In genomic region chr4:48225604-48226003, GRCm38 (mm10) we compare ENCODE assay signal across 16 mouse cellular contexts. TPM values are rescaled to one million over a fixed set of nuclear protein-coding genes. Genes with fewer than 3 reads are reported as not detected.
DNase-seq lines count a peak whose midpoint lies in the region; ATAC-seq and TF ChIP-seq lines count a peak whose summit lies in the region.
"Had no signal": no experiment of that assay in that cellular context is flagged by ENCODE, and none has a peak within 500 bp of the region (broad histone marks: within the 10 kb centered on the region; RNA-seq: fewer than 3 reads in every experiment).

No protein-coding gene starts in this region.

- DNase-seq in adrenal gland, adult (ENCODE audit: inconsistent age in 2 of 2, low spot score in 1 of 2): peak; percentile 58 to 81
- no peak for DNase-seq in adrenal gland, postnatal 4 days (ENCODE audit: low spot score in 2 of 2)
- DNase-seq in 3134 (ENCODE audit: extremely low read depth, insufficient read length, low spot score) (peak; percentile 10), MN1 (ENCODE audit: low spot score) (no peak)
- DNase-seq in adrenal gland, adult 2 months: peak; percentile 70
- DNase-seq in heart, embryonic 10.5 days (ENCODE audit: low spot score): no peak
- DNase-seq in thymus, postnatal 25 days: no peak

- no peak overlapping the region for H3K9ac ChIP-seq in intestine, postnatal 0 days (ENCODE audit: low read depth, low read length)
- H3K9ac ChIP-seq: embryonic facial prominence, embryonic 15.5 days; forebrain, embryonic 12.5 days; liver, embryonic 14.5 days; neural tube, embryonic 13.5 days had no signal

- no peaks in the 10 kb centered on the region for H3K9me3 ChIP-seq in intestine, postnatal 0 days (ENCODE audit: control insufficient read depth)
- no peaks in the 10 kb centered on the region for H3K9me3 ChIP-seq in heart, embryonic 10.5 days
- H3K9me3 ChIP-seq: embryonic facial prominence, embryonic 15.5 days; forebrain, embryonic 12.5 days; limb, embryonic 10.5 days; megakaryocyte, embryonic 14.5 days; neural tube, embryonic 13.5 days had no signal

- no peak overlapping the region for H3K4me3 ChIP-seq in intestine, postnatal 0 days (ENCODE audit: low read depth, low read length)
- H3K4me3 ChIP-seq in heart, embryonic 10.5 days: no peak overlapping the region
- H3K4me3 ChIP-seq: embryonic facial prominence, embryonic 15.5 days; forebrain, embryonic 12.5 days; limb, embryonic 10.5 days; megakaryocyte, embryonic 14.5 days; neural tube, embryonic 13.5 days had no signal

- peak; percentile 81 for ATAC-seq in intestine, postnatal 0 days
- ATAC-seq: activated CD4-positive, CD25-positive, alpha-beta regulatory T cell, adult 4 months had no signal

- H3K27me3 ChIP-seq in intestine, postnatal 0 days (replicated peaks; ENCODE audit: control insufficient read depth, insufficient read depth, low read length): no peaks in the 10 kb centered on the region
- H3K27me3 ChIP-seq in heart, embryonic 10.5 days (ENCODE audit: insufficient read depth, poor library complexity, severe bottlenecking): no peaks in the 10 kb centered on the region
- H3K27me3 ChIP-seq: embryonic facial prominence, embryonic 15.5 days; forebrain, embryonic 12.5 days; megakaryocyte, embryonic 14.5 days; neural tube, embryonic 13.5 days had no signal

- no peak overlapping the region for H3K4me2 ChIP-seq in intestine, postnatal 0 days (replicated peaks; ENCODE audit: low read depth)
- H3K4me2 ChIP-seq: embryonic facial prominence, embryonic 15.5 days; forebrain, embryonic 12.5 days; neural tube, embryonic 13.5 days had no signal

- WGBS in intestine, postnatal 0 days: 21% methylated on average over 3 of the region's 3 CpGs
- 52% methylated on average over 3 of the region's 3 CpGs for WGBS in heart, embryonic 10.5 days

- H3K27ac ChIP-seq in intestine, postnatal 0 days (ENCODE audit: low read depth, low read length): peak overlapping the region; percentile 4; the same call in 1 of the 2 replicates
- H3K27ac ChIP-seq in heart, embryonic 10.5 days: no peak overlapping the region
- H3K27ac ChIP-seq: embryonic facial prominence, embryonic 15.5 days; forebrain, embryonic 12.5 days; kidney, postnatal 0 days; limb, embryonic 10.5 days; liver, embryonic 14.5 days; neural tube, embryonic 13.5 days had no signal

- TF ChIP-seq CTCF in intestine, postnatal 0 days (IDR thresholded peaks at IDR 0.05; ENCODE audit: low read depth): no peak

- no peaks in the 10 kb centered on the region for H3K36me3 ChIP-seq in intestine, postnatal 0 days (ENCODE audit: control insufficient read depth, insufficient read depth)
- no peaks in the 10 kb centered on the region for H3K36me3 ChIP-seq in heart, embryonic 10.5 days
- H3K36me3 ChIP-seq: embryonic facial prominence, embryonic 15.5 days; forebrain, embryonic 12.5 days; limb, embryonic 10.5 days; neural tube, embryonic 13.5 days had no signal

- no peaks in the 10 kb centered on the region; the same call in 1 of the 2 replicates for H3K4me1 ChIP-seq in intestine, postnatal 0 days (replicated peaks; ENCODE audit: control insufficient read depth, insufficient read depth, low read length)
- no peaks in the 10 kb centered on the region; the same call in 1 of the 2 replicates for H3K4me1 ChIP-seq in heart, embryonic 10.5 days
- H3K4me1 ChIP-seq: embryonic facial prominence, embryonic 15.5 days; limb, embryonic 10.5 days; neural tube, embryonic 13.5 days had no signal

RNA-seq across cellular contexts. Expression of gene Erp44, which starts 53.8 kb away (rescaled TPM):
- 10 to 100 TPM; 52.5 to 56.2 TPM for total RNA-seq in adrenal gland, postnatal 4 days (2021)
- total RNA-seq in adrenal gland, adult 2 months (2021): 10 to 100 TPM; 62.3 to 69.7 TPM
- polyA plus RNA-seq in adrenal gland, adult 2 months (2012; rRNA removed): 17.9 and 26.5 TPM in 2 replicates
- 75.7 and 78.8 TPM in 2 replicates for polyA plus RNA-seq in intestine, postnatal 0 days (2015; fragmentation: Nextera tagmentation; extraction: Ambion mirVana)
- polyA plus RNA-seq in heart, embryonic 10.5 days (2016; fragmentation: Nextera tagmentation; extraction: Ambion mirVana): 68.5 and 69.8 TPM in 2 replicates

RNA-seq across cellular contexts. Expression of gene Invs, which starts 54.0 kb away (rescaled TPM):
- total RNA-seq in adrenal gland, postnatal 4 days (2021): 10 to 100 TPM; 10.3 to 10.8 TPM
- 10 to 100 TPM; 11.2 to 13.8 TPM for total RNA-seq in adrenal gland, adult 2 months (2021)
- 1.9 and 3.4 TPM in 2 replicates for polyA plus RNA-seq in adrenal gland, adult 2 months (2012; rRNA removed)
- polyA plus RNA-seq in intestine, postnatal 0 days (2015; fragmentation: Nextera tagmentation; extraction: Ambion mirVana): 1.8 and 2.4 TPM in 2 replicates
- 5.8 and 7.1 TPM in 2 replicates for polyA plus RNA-seq in heart, embryonic 10.5 days (2016; fragmentation: Nextera tagmentation; extraction: Ambion mirVana)

Comparison
In these comparisons a context has a peak if more than half of its experiments do, and no peak if none do; other contexts are left out.
1. DNase-seq: peak in adrenal gland, adult (2 of 2), 3134 (single experiment) and adrenal gland, adult 2 months (single experiment); none in adrenal gland, postnatal 4 days (0 of 2), MN1 (single experiment), heart, embryonic 10.5 days (single experiment) and thymus, postnatal 25 days (single experiment).